Mouse (Mus musculus): ENCODE data around the gene Recql.
"Not testable (repeated sequence)": the region's sequence is repeated elsewhere in the genome, so short reads cannot be mapped to it uniquely, and the experiment has no call there.

The Recql gene

DNA sequence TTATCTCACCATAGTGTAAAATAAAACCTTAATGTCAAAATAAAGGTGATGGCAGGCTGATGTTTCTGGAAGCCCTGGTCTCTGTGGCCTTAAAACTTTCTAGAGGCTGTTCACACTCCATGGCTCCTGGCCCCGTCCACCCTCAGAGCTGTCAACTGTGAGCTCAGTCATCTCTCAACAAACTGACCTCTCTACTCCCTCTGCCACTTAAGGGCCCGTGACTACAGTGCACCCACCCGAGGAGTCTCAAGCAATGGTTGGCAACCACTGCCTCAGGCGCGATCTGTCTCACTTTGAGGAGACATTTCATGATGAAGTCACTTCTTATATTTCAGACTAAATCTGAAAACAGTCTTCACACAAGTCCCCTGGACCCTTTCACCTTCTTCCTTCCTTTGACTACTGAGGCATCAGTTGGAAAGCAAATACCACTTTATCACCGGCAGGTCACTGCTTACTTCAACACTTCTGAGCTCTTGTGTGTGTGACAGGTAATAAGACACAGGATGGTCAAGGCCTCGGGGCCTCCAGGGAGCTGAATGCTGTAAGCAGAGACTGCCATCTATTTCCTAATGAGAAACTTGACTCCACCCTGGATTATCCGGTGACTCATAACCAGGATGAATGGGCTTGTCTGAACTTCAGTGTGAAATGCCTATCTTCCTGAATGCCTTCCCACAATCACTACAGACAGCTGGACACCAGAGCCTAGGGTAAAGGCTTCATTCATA, 21.0 kb downstream of the Recql start:
- no peak for DNase-seq (ENCODE audit: low read depth, low spot score)

DNA sequence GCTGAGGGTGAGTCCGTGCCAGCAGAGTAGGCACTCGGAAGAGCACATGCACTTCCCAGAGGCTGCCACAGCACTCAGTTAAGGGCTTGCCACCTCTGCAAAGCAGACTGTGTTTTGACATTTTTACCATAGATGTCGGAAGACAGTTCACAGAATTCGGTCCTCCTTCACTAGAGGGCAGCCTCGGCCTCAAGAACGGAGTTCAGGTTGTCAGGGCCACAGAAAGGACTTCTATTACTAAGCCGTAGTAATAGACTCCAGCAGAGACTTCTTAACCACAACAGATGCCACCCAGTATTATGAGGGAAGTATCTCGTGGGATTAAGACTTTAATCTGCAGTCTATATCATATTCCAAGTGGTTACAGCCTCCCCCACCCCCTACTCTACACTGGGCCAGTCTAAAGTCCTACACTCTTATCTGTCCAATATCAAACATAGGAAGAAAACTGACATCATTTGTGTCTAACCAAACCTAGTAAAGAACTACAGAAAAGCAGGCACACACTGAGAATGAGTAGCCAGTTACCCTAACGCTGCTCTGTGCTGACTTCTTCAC, 23.8 kb downstream of the Recql start:
- no peak for DNase-seq (ENCODE audit: low read depth, low spot score)

DNA sequence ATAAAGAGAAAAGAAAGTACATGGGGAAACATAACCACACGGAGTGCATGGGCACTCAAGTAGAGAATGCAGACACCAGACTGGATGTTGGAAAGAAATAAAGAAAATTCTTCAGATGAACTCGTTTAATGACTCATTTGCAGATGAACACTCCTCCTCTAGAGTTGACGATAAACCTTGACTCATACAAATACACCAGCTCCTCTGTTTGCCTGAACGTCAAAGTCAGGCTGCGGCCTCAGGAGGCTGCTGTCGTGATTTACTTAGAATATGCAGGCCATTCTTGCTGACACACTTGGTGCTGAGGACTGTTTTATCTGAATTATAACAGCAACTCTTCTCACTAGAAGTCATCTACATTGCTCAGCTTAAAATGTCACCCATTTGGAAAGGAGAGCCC, 24.9 kb downstream of the Recql start:
- no peak for DNase-seq (ENCODE audit: low read depth, low spot score)

DNA sequence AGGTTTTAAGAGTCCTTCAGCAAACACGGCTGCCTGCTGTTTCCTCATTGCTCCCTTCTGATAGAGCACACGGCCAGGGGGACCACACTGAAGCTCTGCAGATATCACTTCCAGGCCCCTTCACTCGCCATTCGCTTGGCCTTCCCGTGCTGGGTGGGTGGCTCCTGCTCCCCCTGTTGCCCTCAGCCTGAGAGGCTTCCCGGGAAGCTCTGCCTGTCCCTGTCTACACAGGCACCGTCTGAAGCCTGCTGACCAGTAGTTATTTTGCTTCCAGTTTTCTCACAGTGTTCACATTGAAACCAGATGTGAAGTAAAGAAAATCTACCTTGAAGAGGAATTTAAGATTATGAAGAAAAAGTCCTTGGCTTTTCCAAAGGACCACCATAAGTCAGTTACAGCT, 29.8 kb downstream of the Recql start:
- no peak for DNase-seq (ENCODE audit: low read depth, low spot score)

DNA sequence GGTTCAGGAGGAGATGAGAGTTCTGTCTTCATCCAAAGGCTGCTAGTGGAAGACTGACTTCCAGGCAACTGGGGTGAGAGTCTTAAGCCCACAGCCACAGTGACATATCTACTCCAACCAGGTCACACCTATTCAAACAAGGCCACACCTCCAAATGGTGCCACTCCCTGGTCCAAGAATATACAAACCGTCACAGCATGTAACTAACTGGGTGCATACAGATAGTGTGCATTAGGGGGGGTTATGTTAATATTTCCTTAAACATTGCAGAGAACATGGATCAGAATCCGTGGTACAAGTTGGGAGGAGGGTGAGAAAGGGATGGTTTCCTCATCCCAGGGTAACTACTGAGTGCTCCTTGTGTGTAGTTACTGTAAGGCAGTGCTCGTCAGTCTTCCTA, 34.8 kb downstream of the Recql start:
- DNase-seq (ENCODE audit: low read depth, low spot score), result not testable (repeated sequence)

DNA sequence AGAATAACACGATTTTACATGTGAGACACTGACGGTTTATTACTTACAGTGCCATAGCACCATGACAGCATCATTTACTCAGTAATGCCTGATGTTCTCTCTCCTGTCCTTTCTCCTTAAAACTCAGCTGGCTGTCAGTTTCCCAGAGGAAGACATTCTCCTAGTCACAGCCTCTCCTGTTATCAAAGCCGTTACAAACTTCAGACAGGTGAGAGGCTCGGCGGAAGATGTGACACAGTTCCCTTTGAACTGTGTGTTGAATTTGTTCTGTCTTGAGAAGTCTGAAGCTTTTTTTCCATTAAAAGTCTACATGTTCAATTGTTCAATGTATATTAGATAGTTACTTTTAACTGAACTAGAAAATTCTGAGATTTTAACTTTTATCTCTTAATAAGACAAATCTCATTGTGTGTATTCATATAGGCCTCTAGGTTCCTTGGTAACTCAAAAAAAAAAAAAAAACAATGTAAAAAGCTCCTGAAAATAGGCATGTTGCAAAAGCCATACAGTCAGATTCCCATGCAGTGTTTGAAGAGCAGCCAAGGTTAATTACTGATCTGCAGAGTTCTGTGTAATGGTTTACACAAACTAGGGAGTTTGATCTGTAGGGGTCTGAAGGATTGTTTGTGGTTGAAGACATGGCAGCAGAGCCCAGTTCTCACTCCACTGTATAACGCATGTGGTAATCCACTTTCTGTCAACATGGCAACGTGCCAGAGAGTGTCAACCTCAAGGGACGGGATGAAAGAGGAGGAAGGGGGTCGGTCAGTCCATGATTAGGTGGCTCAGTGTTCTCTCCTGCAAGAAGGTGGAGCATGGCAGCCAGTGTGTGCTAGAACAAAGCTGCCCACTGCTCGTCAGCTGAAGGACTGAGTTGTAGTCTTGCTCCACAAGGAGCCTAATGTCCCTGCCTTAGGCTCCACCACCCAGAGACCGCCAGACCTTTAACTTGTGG, 39.2 kb downstream of the Recql start:
- DNase-seq (ENCODE audit: low read depth, low spot score), result no peak

DNA sequence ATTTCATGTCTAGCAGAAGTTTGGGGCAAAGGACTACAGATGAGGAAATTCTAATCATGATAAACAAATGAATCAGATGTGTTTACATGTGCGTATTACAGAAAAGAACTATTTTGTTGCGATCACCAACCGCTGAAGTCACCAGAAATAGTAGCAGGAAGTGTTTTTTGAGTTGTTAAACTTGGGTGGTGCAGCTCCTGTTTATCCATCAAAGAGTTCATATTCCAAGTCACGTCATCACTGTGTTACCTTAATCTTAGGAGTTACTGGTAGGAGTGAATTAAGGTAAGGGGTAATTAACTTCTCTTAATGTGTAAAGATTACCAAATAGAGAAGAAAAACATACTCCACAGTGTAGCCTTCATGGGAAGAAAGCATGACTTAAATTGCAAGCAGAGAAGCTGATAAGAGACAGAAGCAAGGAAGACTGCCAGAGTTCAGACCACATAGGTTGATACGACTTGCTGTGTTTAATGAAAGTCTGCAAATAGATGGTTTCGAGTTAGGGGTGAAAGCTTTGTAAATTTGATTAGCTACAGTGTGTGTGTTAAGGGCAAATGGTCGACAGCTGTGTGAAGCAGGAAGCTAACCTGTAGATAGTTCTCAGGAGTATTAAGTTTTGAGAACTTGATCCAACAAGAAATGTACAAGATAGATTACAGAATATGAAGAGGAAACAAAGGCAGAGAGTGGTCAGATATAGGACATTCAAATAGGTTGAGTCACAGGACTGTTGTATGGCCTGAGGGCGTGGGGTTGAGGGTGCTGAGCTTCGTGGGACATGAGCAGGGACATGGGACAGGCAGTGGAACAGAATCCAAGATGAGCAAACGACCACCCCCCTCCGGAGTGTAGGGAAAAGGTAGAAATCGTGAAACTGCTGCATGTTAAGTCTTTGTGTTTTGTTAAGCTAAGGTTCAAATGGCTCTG, 40.4 kb downstream of the Recql start:
- DNase-seq (ENCODE audit: low read depth, low spot score), result no peak

DNA sequence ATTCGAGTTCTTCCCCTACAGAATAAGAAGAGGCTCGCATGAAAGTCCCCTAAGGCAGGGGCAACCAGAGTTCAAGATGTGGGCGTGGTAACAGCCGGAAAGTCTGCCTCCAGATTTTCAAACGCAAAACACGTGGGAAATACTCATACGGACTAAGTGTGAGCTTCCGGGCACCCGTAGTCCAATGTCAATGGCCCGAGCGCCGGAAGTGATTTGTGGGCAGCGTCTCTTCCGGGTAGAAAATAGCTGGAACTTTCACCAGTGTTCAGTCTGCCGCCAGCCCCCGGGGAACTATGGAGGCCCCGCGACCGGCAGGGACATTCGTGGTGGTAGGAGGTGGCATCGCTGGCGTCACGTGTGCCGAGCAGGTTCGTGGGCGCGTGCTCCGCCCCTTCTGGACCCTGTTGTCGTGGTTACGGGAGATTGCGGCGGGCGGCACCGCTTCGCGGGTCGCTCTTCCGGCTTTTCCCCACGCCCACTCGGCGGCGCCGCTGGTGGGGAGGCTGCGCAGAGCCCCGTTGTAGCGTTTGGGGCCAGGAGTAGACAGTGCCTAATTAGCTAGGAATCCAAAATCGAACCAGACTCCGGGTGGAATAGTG, 41.3 kb downstream of the Recql start, which contains the start of gene Pyroxd1:
Pyroxd1 (plus strand) TSS at position 215 of the 599 bp plus-strand sequence.
- peak; percentile 84 for DNase-seq (ENCODE audit: low read depth, low spot score)

DNA sequence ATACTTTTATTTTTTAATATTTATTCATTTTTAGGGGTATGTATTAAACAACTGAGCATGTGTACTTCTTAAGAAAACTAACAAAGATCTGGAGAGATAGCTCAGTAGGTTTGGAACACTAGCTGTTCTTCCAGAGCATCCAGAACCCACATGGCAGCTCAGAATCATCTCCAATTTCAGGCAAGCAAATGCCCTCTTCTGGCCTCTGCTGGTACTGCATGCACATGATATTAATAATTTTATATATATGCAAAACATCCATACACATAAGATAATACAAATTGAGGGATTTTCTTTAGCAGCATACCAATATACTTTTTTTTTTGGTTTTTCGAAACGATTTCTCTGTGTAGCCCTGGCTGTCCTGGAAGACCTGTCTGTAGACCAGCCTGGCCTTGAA, 43.3 kb downstream of the Recql start:
- no peak for DNase-seq (ENCODE audit: low read depth, low spot score)

DNA sequence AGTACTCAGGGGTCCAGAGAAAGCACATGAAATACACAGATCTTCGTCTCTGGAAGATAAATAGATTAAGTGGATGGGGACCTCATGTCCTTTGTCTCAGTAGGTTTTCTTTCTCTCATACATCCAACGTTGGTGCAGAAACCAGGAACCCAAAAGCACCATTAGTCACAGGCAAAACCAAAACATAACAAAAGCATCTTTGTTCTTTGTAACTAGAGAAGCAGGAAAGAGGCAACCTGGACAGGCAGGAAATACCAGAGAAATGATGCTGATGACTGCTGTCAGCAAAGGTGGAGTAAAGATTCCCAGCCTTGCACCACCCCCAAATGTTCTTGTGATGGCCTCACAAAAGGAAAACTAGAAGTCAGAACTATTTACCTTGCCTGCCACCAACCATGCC, 47.3 kb downstream of the Recql start:
- DNase-seq (ENCODE audit: low read depth, low spot score), result no peak

DNA sequence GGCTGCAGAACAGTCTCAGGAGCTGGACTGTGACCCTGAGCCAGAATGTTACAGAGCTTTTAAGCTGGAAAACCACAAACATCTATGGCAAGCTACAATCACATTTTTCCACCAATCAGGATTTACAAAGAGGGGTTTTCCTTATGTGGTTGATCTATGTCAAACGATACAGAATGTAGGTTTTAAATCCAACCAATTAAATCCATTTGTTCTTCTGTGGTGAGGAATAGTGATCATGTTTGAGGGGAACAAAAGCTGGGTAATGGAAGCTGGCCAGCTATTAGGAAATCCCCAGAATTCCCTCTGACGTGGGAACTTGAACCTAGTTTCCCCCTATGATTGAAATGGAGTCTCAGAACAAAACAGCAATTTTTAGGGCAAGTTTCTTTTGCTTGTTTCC, 47.9 kb downstream of the Recql start:
- no peak for DNase-seq (ENCODE audit: low read depth, low spot score)

DNA sequence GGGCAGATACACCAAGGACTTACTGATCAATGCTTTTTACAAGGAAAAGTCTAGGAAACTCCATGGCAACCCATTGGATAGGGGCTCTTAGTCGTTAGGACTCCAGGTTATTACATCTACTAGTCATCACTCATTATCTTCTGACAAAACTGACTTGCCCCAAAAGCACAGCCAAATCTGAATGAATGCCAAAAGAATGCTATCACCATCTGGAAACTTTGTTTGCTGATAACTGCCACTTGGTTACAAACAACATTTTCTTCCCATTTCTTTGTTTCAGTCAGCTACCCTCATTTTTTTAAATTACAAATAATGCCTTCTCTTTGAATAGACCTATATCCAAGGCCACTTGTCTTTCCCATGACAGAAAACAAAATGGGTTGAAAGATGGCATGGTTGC, 57.7 kb downstream of the Recql start:
- DNase-seq (ENCODE audit: low read depth, low spot score), result no peak

DNA sequence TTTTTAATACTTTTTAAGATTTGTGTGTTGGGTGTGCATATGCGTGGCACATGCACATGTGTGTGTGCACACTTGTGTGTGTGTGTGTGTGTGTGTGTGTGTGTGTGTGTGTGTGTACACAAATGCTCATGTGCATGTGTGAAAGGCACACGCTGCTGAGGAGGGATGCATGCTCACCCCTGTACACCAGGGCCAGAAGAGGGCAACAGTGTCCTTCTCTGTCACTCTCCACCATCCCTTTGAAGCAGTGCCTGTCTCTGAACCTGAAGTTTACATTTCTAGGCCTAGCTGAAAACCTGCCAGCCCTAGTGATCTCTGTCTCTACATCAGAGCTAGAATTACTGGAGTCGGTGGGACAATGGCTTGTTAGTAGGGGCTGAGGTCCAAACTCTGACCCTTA, 60.3 kb downstream of the Recql start:
- DNase-seq (ENCODE audit: low read depth, low spot score), result no peak

DNA sequence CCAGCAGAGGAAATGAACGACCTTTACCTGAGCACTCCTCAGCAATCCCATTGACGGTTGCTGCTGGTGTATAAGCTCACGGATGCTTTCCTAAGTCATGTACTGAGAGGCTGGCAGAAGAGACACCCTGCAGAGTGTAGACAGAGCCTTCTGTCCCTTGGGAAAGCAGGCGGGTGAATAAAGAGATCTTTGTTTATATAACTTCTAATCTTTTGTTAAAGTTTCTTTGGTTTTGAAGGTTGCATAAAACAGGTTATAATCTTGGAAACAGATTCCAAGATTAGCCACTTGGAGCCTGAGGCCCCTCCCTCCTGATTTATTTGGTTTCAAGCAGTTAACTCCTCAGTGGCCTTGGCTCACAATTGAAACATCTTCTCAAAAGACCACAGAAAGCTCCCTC, 64.0 kb downstream of the Recql start, which contains the start of gene Slco1a5:
Slco1a5 (minus strand) TSS at position 101 of the 400 bp plus-strand sequence.
- no peak for DNase-seq (ENCODE audit: low read depth, low spot score)

DNA sequence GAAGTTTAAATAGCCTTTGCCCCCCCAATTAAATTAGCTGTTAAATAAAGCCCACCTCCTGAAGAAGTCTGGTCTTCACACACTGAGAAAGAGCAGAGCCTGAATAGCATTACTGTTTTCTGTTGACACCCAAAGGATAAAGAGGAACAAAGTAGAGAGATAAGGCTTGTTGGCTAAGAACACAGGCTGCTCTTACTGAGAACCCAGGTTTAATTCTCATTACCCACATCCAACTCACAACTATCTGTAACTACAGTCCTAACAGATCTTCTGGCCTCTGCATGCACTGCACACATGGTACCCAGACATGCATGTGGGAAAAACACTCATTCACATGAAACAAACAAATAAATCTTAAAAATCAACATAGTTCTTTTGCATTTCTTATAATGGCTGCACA, 69.8 kb downstream of the Recql start:
- DNase-seq (ENCODE audit: low read depth, low spot score), result no peak

DNA sequence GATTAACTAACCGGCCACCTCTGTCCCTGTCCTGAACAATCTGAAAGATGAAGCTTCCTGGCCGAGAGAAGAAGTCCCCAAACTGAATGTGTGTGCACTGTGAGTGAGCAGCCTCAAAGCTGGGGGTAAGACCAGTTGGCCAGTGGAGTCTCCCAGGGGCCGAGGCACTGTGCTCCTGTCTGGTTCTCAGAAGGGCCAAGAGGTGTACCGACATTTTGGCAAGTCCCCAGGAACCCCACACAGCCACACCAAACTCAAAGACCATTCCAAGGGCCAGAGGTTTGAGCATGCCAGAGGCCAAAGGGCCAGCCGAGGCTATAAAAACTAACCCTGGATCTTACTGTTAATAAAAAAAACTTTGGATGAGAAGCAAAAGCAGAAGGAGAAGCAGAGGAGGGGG, 72.6 kb downstream of the Recql start:
- no peak for DNase-seq (ENCODE audit: low read depth, low spot score)

DNA sequence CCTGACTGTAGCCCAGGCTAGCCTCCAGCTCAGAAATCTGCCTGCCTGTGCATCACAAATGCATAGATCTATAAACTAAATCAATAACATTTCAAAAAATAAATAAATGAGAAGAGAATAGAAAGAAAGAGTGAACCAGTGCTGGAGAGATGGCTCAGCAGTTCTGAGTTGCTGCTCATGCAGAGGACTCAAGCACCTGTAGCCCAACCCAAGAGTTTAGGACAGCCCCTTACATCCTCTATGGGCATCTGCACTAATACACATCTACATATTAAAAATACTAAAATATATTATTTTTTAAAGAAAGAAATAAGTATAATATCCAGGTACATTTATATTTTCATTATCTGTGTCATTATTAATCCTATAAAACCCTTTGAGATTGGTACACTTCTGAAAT, 81.8 kb downstream of the Recql start:
- DNase-seq (ENCODE audit: low read depth, low spot score), result no peak
